Mouse (Mus musculus): ENCODE results near the gene Zbtb5. TPM values are rescaled to one million over a fixed set of nuclear protein-coding genes. Genes with fewer than 3 reads are reported as not detected.
"Not testable (repeated sequence)": the region's sequence is repeated elsewhere in the genome, so short reads cannot be mapped to it uniquely, and the experiment has no call there.

Gene Zbtb5
- polyA plus RNA-seq, 1 experiment from 2014 or later: 23.0 TPM

GRCm38 (mm10) chr4:44963156-44963555 lies 49.1 kb downstream of the Zbtb5 start:
- no peak overlapping the region for H3K27ac ChIP-seq
- H3K36me3 ChIP-seq: no peaks in the 10 kb centered on the region
- H3K4me1 ChIP-seq: no peaks in the 10 kb centered on the region
- WGBS: 63% methylated on average over 11 of the region's 11 CpGs
- H3K9ac ChIP-seq: no peak overlapping the region
- H3K27me3 ChIP-seq: no peaks in the 10 kb centered on the region
- H3K9me3 ChIP-seq (replicated peaks): no peaks in the 10 kb centered on the region
- ATAC-seq (replicated peaks; ENCODE audit: low FRiP score): no peak
- H3K4me2 ChIP-seq: no peak overlapping the region
- H3K4me3 ChIP-seq (replicated peaks): no peak overlapping the region

DNA sequence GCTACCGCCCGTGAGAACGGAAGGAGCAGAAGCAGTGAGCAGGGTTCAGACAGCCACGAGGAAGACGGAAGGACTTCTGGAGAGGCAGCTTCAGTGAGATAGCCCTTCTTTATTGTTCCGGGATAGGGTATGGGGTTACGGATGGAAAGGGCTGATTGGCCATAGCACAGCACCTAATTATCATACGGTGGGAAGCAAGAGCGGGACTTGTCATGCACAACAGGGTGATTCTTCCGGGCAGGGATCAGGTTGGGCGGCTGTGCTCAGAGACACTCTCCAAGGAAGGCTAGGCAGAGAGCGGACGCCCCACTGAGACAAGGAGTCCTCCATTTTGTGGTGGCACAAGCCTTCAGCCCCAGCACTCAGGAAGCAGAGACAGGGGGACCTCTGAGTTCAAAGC lies 53.0 kb downstream of the Zbtb5 start:
- Histone ChIP-seq H3K4me2 (no peak overlapping the region), H3K9ac (no peak overlapping the region), H3K27ac (no peak overlapping the region), H3K4me1 (no peaks in the 10 kb centered on the region), H3K27me3 (no peaks in the 10 kb centered on the region), H3K4me3 (replicated peaks) (no peak overlapping the region), H3K36me3 (no peaks in the 10 kb centered on the region), H3K9me3 (replicated peaks) (no peaks in the 10 kb centered on the region)
- WGBS: 93% methylated on average over 13 of the region's 13 CpGs
- ATAC-seq (replicated peaks; ENCODE audit: low FRiP score): no peak

GRCm38 (mm10) chr4:44958776-44959175 lies 53.4 kb downstream of the Zbtb5 start:
- no peaks in the 10 kb centered on the region for H3K9me3 ChIP-seq (replicated peaks)
- no peaks in the 10 kb centered on the region for H3K27me3 ChIP-seq
- no peaks in the 10 kb centered on the region for H3K4me1 ChIP-seq
- H3K27ac ChIP-seq: no peak overlapping the region
- H3K36me3 ChIP-seq: no peaks in the 10 kb centered on the region
- H3K4me3 ChIP-seq (replicated peaks): no peak overlapping the region
- no peak overlapping the region for H3K4me2 ChIP-seq
- WGBS: 88% methylated on average over 9 of the region's 9 CpGs
- no peak for ATAC-seq (replicated peaks; ENCODE audit: low FRiP score)
- H3K9ac ChIP-seq: no peak overlapping the region

- H3K4me2 ChIP-seq: no peak overlapping the region
- no peak for ATAC-seq (replicated peaks; ENCODE audit: low FRiP score)
- 66% methylated on average over 9 of the region's 9 CpGs for WGBS
Measured at GRCm38 (mm10) chr4:44953041-44953440, 59.2 kb downstream of the Zbtb5 start.

GRCm38 (mm10) chr4:44948314-44948713 lies 63.9 kb downstream of the Zbtb5 start:
- no peak overlapping the region for H3K27ac ChIP-seq
- H3K4me3 ChIP-seq (replicated peaks): no peak overlapping the region
- no peak for ATAC-seq (replicated peaks; ENCODE audit: low FRiP score)
- no peak overlapping the region for H3K9ac ChIP-seq
- peaks cover 9% of the 10 kb centered on the region; the same call in 1 of the 2 replicates for H3K4me1 ChIP-seq
- H3K36me3 ChIP-seq: no peaks in the 10 kb centered on the region
- no peaks in the 10 kb centered on the region for H3K27me3 ChIP-seq
- 87% methylated on average over 1 of the region's 1 CpGs for WGBS
- H3K9me3 ChIP-seq (replicated peaks): no peaks in the 10 kb centered on the region
- H3K4me2 ChIP-seq: no peak overlapping the region

More at GRCm38 (mm10) chr4:44953041-44953440, 59.2 kb downstream of the Zbtb5 start:
- no peaks in the 10 kb centered on the region for H3K9me3 ChIP-seq (replicated peaks)
- H3K9ac ChIP-seq: no peak overlapping the region
- H3K4me3 ChIP-seq (replicated peaks): no peak overlapping the region
- H3K27me3 ChIP-seq: no peaks in the 10 kb centered on the region
- H3K36me3 ChIP-seq: no peaks in the 10 kb centered on the region
- 0 out of 2 replicates have a peak, but pooled peaks cover 5% of the 10 kb centered on the region for H3K4me1 ChIP-seq
- H3K27ac ChIP-seq: no peak overlapping the region

DNA sequence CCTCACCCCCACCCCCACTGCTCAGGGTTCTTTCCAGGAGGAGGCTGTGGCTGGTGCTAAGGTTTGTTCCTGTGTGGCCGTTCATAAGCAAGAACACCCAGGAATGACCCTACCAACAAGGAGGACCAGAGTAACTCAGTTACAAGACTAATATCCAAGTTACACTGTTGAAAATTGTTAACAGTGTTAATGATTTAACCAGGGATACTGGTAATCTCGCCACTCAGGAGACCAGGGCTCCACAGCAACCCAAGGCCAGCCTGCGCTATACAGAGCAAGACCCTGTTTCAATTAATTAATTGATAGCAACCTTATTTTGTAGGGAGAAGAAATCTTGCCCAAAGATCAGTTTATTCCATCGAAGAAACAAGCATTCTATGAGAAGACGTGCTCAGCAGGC lies 64.7 kb downstream of the Zbtb5 start:
- Histone ChIP-seq H3K36me3 (no peaks in the 10 kb centered on the region), H3K27me3 (no peaks in the 10 kb centered on the region), H3K9ac (no peak overlapping the region), H3K27ac (no peak overlapping the region; the same call in 1 of the 2 replicates), H3K9me3 (replicated peaks) (no peaks in the 10 kb centered on the region), H3K4me3 (replicated peaks) (no peak overlapping the region), H3K4me2 (no peak overlapping the region), H3K4me1 (peaks cover 4% of the 10 kb centered on the region; the same call in 1 of the 2 replicates)
- WGBS: 74% methylated on average over 5 of the region's 5 CpGs
- peak; percentile 63; the same call in 1 of the 2 replicates for ATAC-seq (replicated peaks; ENCODE audit: low FRiP score)

DNA sequence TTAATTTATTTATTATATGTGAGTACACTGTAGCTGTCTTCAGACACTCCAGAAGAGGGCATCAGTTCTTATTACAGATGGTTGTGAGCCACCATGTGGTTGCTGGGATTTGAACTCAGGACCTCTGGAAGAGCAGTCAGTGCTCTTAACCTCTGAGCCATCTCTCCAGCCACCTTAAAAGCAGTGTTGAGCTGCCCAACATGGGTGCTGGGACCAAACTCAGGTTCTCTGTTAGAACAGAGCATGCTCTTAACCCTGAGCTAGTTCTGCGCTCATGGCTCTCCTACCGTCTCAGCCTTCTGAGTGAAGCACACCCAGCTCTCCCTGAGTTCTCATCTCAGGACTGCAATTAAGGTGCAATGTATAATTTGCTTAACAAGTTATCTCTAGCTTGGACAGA lies 66.1 kb downstream of the Zbtb5 start:
- not testable (repeated sequence) for H3K9ac ChIP-seq; H3K4me3 ChIP-seq (replicated peaks); ATAC-seq (replicated peaks; ENCODE audit: low FRiP score); H3K27me3 ChIP-seq; H3K4me1 ChIP-seq; H3K27ac ChIP-seq; H3K9me3 ChIP-seq (replicated peaks); H3K4me2 ChIP-seq; H3K36me3 ChIP-seq
- WGBS: 96% methylated on average over 2 of the region's 2 CpGs

DNA sequence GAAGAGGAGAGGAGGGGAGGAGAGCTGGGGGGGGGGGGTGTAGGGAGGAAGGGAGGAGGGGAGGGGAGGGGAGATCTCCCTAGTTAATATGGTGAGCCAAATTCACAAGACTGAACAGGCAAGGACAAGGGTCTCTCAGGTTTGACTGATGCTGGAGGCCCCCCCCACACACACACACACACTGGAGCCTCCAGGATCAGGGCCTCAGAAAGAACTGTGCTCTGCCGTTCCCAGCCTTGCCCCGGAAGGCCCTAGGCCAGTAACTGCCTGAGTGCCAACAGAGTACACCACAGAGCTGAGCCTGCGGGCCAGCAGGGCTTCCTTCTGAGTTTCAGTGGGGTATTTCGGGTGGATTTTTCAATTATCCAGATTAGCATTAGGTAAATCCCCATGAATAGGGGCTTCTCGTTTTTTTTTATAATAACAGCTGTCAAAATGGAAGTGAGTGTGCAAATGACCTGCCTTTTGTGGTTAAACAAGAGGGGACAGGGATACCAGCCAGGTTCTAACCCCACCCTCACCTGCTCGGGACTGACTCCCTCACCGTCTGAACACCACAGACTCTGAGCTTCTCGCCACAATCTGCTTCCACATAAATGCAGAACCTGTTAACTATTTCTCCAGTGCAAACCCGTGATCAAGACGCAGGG lies 67.7 kb downstream of the Zbtb5 start:
- ATAC-seq (replicated peaks; ENCODE audit: low FRiP score): peak; percentile 66
- Histone ChIP-seq H3K9me3 (replicated peaks) (no peaks in the 10 kb centered on the region), H3K4me2 (no peak overlapping the region), H3K27ac (0 out of 2 replicates have a peak overlapping the region, but pooled peaks have one; percentile 22), H3K9ac (no peak overlapping the region), H3K36me3 (no peaks in the 10 kb centered on the region), H3K4me3 (replicated peaks) (no peak overlapping the region), H3K4me1 (peaks cover 4% of the 10 kb centered on the region; the same call in 1 of the 2 replicates), H3K27me3 (no peaks in the 10 kb centered on the region)
- WGBS: 87% methylated on average over 10 of the region's 10 CpGs

- peak; percentile 61 for ATAC-seq (replicated peaks; ENCODE audit: low FRiP score)
- H3K4me3 ChIP-seq (replicated peaks): no peak overlapping the region
- H3K4me1 ChIP-seq: peaks cover 4% of the 10 kb centered on the region; the same call in 1 of the 2 replicates
- WGBS: 73% methylated on average over 6 of the region's 6 CpGs
- H3K27me3 ChIP-seq: no peaks in the 10 kb centered on the region
- H3K27ac ChIP-seq: peak overlapping the region; percentile 56
- H3K4me2 ChIP-seq: no peak overlapping the region
- H3K9me3 ChIP-seq (replicated peaks): no peaks in the 10 kb centered on the region
- H3K36me3 ChIP-seq: no peaks in the 10 kb centered on the region
- no peak overlapping the region for H3K9ac ChIP-seq
Measured at GRCm38 (mm10) chr4:44943480-44943879, 68.7 kb downstream of the Zbtb5 start.

DNA sequence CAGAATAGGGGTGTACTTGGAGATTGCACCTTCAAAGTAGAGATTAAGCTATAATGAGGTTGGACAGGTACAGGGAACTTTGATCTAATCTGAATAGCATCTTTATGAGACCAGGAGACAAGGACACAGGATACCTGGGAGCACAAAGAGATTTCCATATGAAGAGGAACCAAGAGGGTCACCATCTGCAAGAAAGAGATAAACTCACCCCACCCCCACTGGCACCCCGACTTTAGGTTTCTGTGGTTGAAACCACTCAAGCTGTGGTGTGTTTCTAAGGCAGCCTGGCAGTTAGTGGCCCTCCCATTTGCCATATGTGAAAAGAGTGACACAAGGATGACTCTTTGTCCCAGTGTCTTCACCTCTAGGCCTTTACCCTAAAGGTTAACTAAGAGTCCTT lies 70.0 kb downstream of the Zbtb5 start:
- Histone ChIP-seq H3K27ac (no peak overlapping the region), H3K4me3 (replicated peaks) (no peak overlapping the region), H3K4me2 (no peak overlapping the region), H3K4me1 (peaks cover 2% of the 10 kb centered on the region; the same call in 1 of the 2 replicates), H3K9me3 (replicated peaks) (no peaks in the 10 kb centered on the region), H3K27me3 (no peaks in the 10 kb centered on the region), H3K9ac (no peak overlapping the region), H3K36me3 (no peaks in the 10 kb centered on the region)
- 92% methylated on average over 1 of the region's 1 CpGs for WGBS
- ATAC-seq (replicated peaks; ENCODE audit: low FRiP score): no peak
